9 mouse cellular contexts compared by ENCODE assay signal in the genomic region with DNA sequence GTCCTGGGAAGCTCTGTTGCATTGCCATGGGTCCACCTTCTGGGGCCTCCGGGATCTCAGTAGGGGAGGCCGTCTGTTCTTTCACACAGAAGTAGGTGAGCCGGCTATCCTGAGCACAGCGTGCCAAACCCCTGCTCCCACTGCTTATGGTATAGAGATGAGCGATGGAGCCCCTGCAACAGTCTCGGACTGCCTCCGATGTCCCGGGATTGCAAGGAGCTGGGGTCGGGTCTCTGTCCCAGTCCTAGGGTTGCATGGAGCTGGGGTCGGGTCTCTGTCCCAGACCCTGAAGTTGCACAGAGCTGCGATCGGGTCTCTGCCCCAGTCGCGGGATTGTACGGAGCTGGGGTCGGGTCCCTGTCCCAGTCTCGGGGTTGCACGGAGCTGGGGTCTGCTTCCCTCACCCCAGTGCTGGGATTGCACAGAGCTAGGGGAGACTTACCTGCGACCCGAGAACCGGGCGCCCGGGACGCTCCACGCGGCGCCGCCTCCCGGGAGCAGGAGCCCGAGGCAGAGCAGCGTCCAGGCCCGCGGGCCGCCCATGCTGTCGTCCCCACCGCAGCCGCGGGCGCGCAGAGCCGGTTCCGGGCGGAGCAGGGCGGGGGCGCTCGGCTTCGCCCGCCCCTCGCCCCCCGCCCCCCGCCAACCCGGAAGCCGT. TPM values are rescaled to one million over a fixed set of nuclear protein-coding genes. Genes with fewer than 3 reads are reported as not detected.
DNase-seq lines count a peak whose midpoint lies in the region; ATAC-seq and TF ChIP-seq lines count a peak whose summit lies in the region.
"Had no signal": no experiment of that assay in that cellular context is flagged by ENCODE, and none has a peak within 500 bp of the region (broad histone marks: within the 10 kb centered on the region; RNA-seq: fewer than 3 reads in every experiment).

A gene (minus strand): TSS at position 578 of the 658 bp plus-strand sequence.

- DNase-seq in frontal cortex, adult 2 months (ENCODE audit: extremely low spot score in 1 of 2, low spot score in 1 of 2) = no peak
- no peak for DNase-seq in frontal cortex, postnatal 14 days (ENCODE audit: low spot score in 2 of 2)
- no peak for DNase-seq in urinary bladder, adult 2 months (ENCODE audit: low spot score)
- DNase-seq in urinary bladder, postnatal 10 days (ENCODE audit: low spot score) = no peak
- no peak for DNase-seq in layer of hippocampus, postnatal 25 days (ENCODE audit: extremely low spot score in 1 of 2, low spot score in 1 of 2)

- H3K9ac ChIP-seq in hindbrain, embryonic 13.5 days = peak within 1 kb of the TSS; percentile 78
- H3K9ac ChIP-seq in liver, embryonic 15.5 days = peak within 1 kb of the TSS; percentile 32; the same call in 1 of the 2 replicates

- H3K4me3 ChIP-seq in hindbrain, embryonic 13.5 days = peak within 1 kb of the TSS; percentile 55
- H3K4me3 ChIP-seq in liver, embryonic 15.5 days (replicated peaks) = peak within 1 kb of the TSS; percentile 49
- H3K4me3 ChIP-seq in small intestine, adult 2 months (ENCODE audit: low read depth, low read length) = peak within 1 kb of the TSS; percentile 67

- ATAC-seq in hindbrain, embryonic 13.5 days (ENCODE audit: low FRiP score) = peak; percentile 33; the same call in 1 of the 2 replicates
- ATAC-seq in liver, embryonic 15.5 days (ENCODE audit: insufficient read depth) = no peak

- no peak for TF ChIP-seq CTCF in small intestine, adult 2 months (IDR thresholded peaks at IDR 0.05; ENCODE audit: extremely low read depth, insufficient read length, insufficient replicate concordance, low read depth, low read length)

- under 1% methylated on average over 42 of the region's 53 CpGs for WGBS in hindbrain, embryonic 13.5 days
- WGBS in liver, embryonic 15.5 days (ENCODE audit: insufficient replicate concordance) = under 1% methylated on average over 52 of the region's 53 CpGs
- WGBS in small intestine, adult 2 months = 3% methylated on average over 51 of the region's 53 CpGs

- no peaks in the 10 kb centered on the region for H3K9me3 ChIP-seq in hindbrain, embryonic 13.5 days
- H3K9me3 ChIP-seq in liver, embryonic 15.5 days (replicated peaks) = no peaks in the 10 kb centered on the region

- H3K36me3 ChIP-seq in hindbrain, embryonic 13.5 days = no peaks in the 10 kb centered on the region
- H3K36me3 ChIP-seq in liver, embryonic 15.5 days (replicated peaks) = no peaks in the 10 kb centered on the region
- H3K36me3 ChIP-seq in small intestine, adult 2 months (ENCODE audit: control insufficient read depth, insufficient read depth, low read length) = no peaks in the 10 kb centered on the region

- H3K4me1 ChIP-seq in hindbrain, embryonic 13.5 days (replicated peaks) = peaks cover 56% of the 10 kb centered on the region
- H3K4me1 ChIP-seq in liver, embryonic 15.5 days (replicated peaks) = peaks cover 30% of the 10 kb centered on the region
- peaks cover 16% of the 10 kb centered on the region for H3K4me1 ChIP-seq in small intestine, adult 2 months (ENCODE audit: control insufficient read depth, insufficient read depth, insufficient read length, low read length)

- peak within 1 kb of the TSS; percentile 88 for H3K4me2 ChIP-seq in hindbrain, embryonic 13.5 days
- H3K4me2 ChIP-seq in liver, embryonic 15.5 days = peak within 1 kb of the TSS; percentile 74

- H3K27me3 ChIP-seq in hindbrain, embryonic 13.5 days = peaks cover 35% of the 10 kb centered on the region; the same call in 1 of the 2 replicates
- H3K27me3 ChIP-seq in liver, embryonic 15.5 days = peaks cover 44% of the 10 kb centered on the region
- H3K27me3 ChIP-seq in small intestine, adult 2 months (ENCODE audit: control insufficient read depth, insufficient read depth, low read length) = peaks cover 6% of the 10 kb centered on the region

- no peak within 1 kb of the TSS for H3K27ac ChIP-seq in hindbrain, embryonic 13.5 days
- no peak within 1 kb of the TSS for H3K27ac ChIP-seq in liver, embryonic 15.5 days (replicated peaks)
- peak within 1 kb of the TSS; percentile 38; the same call in 1 of the 2 replicates for H3K27ac ChIP-seq in small intestine, adult 2 months (ENCODE audit: insufficient read depth, low read depth, low read length)
- H3K27ac ChIP-seq: macrophage had no signal

- no peak for TF ChIP-seq POLR2A in small intestine, adult 2 months (IDR thresholded peaks at IDR 0.05; ENCODE audit: low read depth, low read length)

RNA-seq across cellular contexts. Expression of the gene that starts here (rescaled TPM):
- polyA plus RNA-seq in frontal cortex, adult 2 months (2012; rRNA removed) = 12.3 and 21.7 TPM in 2 replicates
- polyA plus RNA-seq in urinary bladder, adult 2 months (2012; rRNA removed) = 68.2 and 97.0 TPM in 2 replicates
- polyA plus RNA-seq in hindbrain, embryonic 13.5 days (2015; fragmentation: Nextera tagmentation; extraction: Ambion mirVana) = 13.8 and 15.9 TPM in 2 replicates
- 3.5 and 3.7 TPM in 2 replicates for polyA plus RNA-seq in liver, embryonic 15.5 days (2015; fragmentation: Nextera tagmentation; extraction: Ambion mirVana)
- 16.9 and 34.7 TPM in 2 replicates for polyA plus RNA-seq in small intestine, adult 2 months (2012; rRNA removed)
- total RNA-seq in layer of hippocampus, postnatal 25 days (2021) = 10 to 100 TPM in 1 of 2 experiments, 1 to 10 TPM in 1; 8.8 to 10.6 TPM
